Mouse (Mus musculus) adrenal gland, postnatal 36 days (tissue): ENCODE measurements around the gene Ints3. TPM values are rescaled to one million over a fixed set of nuclear protein-coding genes. Genes with fewer than 3 reads are reported as not detected.
"Not testable (repeated sequence)": the region's sequence is repeated elsewhere in the genome, so short reads cannot be mapped to it uniquely, and the experiment has no call there.

Source experiments
- DNase-seq, 2 experiments: peaks; one replicate each; pipeline ENCODE4 v3.0.0; 2021; ENCODE audit warnings: mixed read lengths in 1 of 2
- total RNA-seq, 2 experiments: library from RNA; stranded (reverse); gene quantifications; 2 replicates each; pipeline ENCODE4 v1.2.3; 2021

Gene Ints3
- total RNA-seq, 2 experiments from 2014 or later: 79.4 to 89.6 TPM

- DNase-seq: no peak
Measured at GRCm38 (mm10) chr3:90357959-90358358, 75.5 kb downstream of the Ints3 start.

GRCm38 (mm10) chr3:90347847-90348246 is 85.6 kb downstream of the Ints3 start:
- DNase-seq: no peak

DNA sequence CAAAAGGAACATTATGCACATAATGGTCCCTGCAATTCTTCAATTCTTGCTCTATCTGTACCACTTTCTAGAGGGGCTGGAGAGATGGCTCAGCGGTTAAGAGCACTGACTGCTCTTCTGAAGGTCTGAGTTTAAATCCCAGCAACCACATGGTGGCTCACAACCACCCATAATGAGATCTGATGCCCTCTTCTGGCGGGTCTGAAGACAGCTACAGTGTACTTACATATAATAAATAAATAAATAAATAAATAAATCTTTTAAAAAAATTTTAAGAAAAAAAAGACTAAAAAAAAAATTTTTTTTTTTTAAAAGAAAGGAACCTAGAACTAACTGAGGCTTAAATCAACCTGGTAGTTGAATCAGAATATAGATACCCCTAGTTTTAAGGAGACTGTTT is 90.6 kb downstream of the Ints3 start:
- not testable (repeated sequence) for DNase-seq

Other genes with a start within 250 kb of the Ints3 start
- gene Rps27, start 220.0 kb downstream of the Ints3 start, total RNA-seq: 1,000 to 10,000 TPM; 1,883 to 1,933 TPM
- 10 to 100 TPM; 24.6 to 39.0 TPM for gene Rab13, start 219.9 kb downstream of the Ints3 start, total RNA-seq
- gene Jtb, start 202.0 kb downstream of the Ints3 start, total RNA-seq: 10 to 100 TPM; 63.2 to 70.8 TPM
- gene Creb3l4, start 190.1 kb downstream of the Ints3 start, total RNA-seq: under 1 TPM; 0.20 to 0.66 TPM
- 100 to 1,000 TPM; 127 to 142 TPM for gene Slc39a1, start 185.4 kb downstream of the Ints3 start, total RNA-seq
- 10 to 100 TPM; 37.4 to 43.2 TPM for gene Crtc2, start 179.5 kb downstream of the Ints3 start, total RNA-seq
- gene Dennd4b, start 168.4 kb downstream of the Ints3 start, total RNA-seq: 1 to 10 TPM; 6.2 to 7.3 TPM
- gene Gatad2b, start 140.4 kb downstream of the Ints3 start, total RNA-seq: 10 to 100 TPM; 62.2 to 66.2 TPM
- gene Slc27a3, start 43.7 kb downstream of the Ints3 start, total RNA-seq: 100 to 1,000 TPM; 132 to 156 TPM
- gene Npr1, start 32.2 kb upstream of the Ints3 start, total RNA-seq: 100 to 1,000 TPM; 203 to 287 TPM
- 10 to 100 TPM; 56.9 to 63.7 TPM for gene Ilf2, start 42.5 kb upstream of the Ints3 start, total RNA-seq
- 10 to 100 TPM; 53.3 to 79.3 TPM for gene Snapin, start 57.4 kb upstream of the Ints3 start, total RNA-seq
- 100 to 1,000 TPM; 115 to 125 TPM for gene Chtop, start 75.9 kb upstream of the Ints3 start, total RNA-seq
- 100 to 1,000 TPM; 142 to 154 TPM for gene S100a1, start 80.8 kb upstream of the Ints3 start, total RNA-seq
- gene S100a13, start 80.8 kb upstream of the Ints3 start, total RNA-seq: 10 to 100 TPM; 33.4 to 38.2 TPM
- gene S100a14, start 93.2 kb upstream of the Ints3 start, total RNA-seq: under 1 TPM in 1 of 2 experiments, not detected in 1; 0.53 TPM
- gene S100a16, start 103.6 kb upstream of the Ints3 start, total RNA-seq: 10 to 100 TPM; 53.5 to 61.2 TPM
- under 1 TPM in 1 of 2 experiments, not detected in 1; 0.46 TPM for gene S100a3, start 127.0 kb upstream of the Ints3 start, total RNA-seq
- gene S100a2, start 156.6 kb upstream of the Ints3 start, total RNA-seq: not detected
- not detected for gene Gm42674, start 168.3 kb upstream of the Ints3 start, total RNA-seq
- gene S100a4, start 170.1 kb upstream of the Ints3 start, total RNA-seq: 10 to 100 TPM in 1 of 2 experiments, 1 to 10 TPM in 1; 9.0 to 11.5 TPM
- gene S100a5, start 174.9 kb upstream of the Ints3 start, total RNA-seq: not detected
- 10 to 100 TPM; 42.5 to 68.0 TPM for gene S100a6, start 179.3 kb upstream of the Ints3 start, total RNA-seq
- under 1 TPM in 1 of 2 experiments, not detected in 1; 0.33 TPM for gene S100a7a, start 220.4 kb upstream of the Ints3 start, total RNA-seq
- gene S100a8, start 235.4 kb upstream of the Ints3 start, total RNA-seq: 1 to 10 TPM in 1 of 2 experiments, not detected in 1; 2.2 TPM